Mouse (Mus musculus): ENCODE data around the gene Abl2.
"Not testable (repeated sequence)": the region's sequence is repeated elsewhere in the genome, so short reads cannot be mapped to it uniquely, and the experiment has no call there.

Gene Abl2

GRCm38 (mm10) chr1:156635148-156635547 is 76.6 kb downstream of the Abl2 start:
- DNase-seq (ENCODE audit: low spot score), result no peak

DNA sequence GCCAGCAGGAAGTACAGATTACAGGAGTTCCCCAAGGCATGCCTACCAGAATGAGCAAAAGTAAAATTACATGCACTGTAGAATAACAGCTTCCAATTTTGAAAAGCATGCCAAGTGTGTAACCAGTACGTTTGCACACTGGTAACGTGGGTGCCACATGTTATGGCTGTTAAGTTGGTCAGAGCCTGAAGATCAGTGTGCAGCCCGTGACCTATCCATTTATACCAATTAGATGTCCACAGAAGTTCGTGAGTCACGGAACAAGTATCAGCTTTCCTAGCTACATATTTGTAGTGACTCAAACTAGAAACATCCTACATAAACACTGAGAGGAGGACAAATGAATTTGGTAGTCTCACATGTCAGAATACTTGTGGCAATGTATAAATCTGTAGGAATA is 80.9 kb downstream of the Abl2 start:
- DNase-seq (ENCODE audit: low spot score), result no peak

DNA sequence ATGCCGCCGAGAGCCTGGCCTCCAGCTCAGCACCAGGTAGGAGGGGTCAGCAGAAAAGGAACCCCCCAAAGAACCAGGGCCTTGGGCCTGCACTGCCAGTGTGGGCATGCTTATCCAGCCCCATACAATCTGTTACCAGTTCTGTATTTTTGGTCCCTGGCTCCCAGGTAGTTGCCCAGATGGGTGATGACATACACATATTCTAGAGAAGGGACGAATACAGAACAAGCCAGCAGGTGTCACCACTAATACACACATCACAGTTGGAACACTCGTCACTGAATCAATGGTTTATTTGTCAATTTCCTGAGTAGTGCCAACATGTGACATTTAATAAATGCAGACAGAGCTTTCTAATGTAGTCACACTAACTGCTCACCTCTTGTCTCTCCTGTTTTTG is 82.0 kb downstream of the Abl2 start:
- no peak for DNase-seq (ENCODE audit: low spot score)

GRCm38 (mm10) chr1:156641808-156642207 is 83.2 kb downstream of the Abl2 start:
- DNase-seq (ENCODE audit: low spot score), result no peak

GRCm38 (mm10) chr1:156642813-156643212 is 84.2 kb downstream of the Abl2 start:
- DNase-seq (ENCODE audit: low spot score), result no peak

- no peak for DNase-seq (ENCODE audit: low spot score)
These were observed 85.5 kb downstream of the Abl2 start for GRCm38 (mm10) chr1:156644061-156644460.

GRCm38 (mm10) chr1:156644780-156645523 is 86.4 kb downstream of the Abl2 start:
- DNase-seq (ENCODE audit: low spot score), result no peak

- no peak for DNase-seq (ENCODE audit: low spot score)
These were observed 87.4 kb downstream of the Abl2 start for GRCm38 (mm10) chr1:156645971-156646370.

DNA sequence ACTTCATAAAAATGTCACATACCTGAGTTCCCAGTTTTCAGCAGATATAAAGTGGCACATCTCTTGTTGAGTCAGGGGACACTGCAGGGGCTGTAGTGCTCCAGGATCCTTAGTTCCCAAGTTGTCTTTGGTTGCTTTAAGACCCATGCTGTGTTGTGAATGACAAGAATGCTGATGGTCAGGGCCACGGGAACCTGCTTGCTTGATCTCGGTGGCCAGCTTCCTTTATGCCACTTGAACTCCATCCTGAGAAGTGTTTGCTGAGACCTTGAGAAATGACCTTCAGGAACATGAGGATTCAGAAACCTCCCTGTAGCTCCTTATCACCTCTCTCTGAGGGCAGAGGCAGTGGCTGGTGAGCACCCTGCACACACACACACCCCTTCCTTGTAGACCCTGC is 90.1 kb downstream of the Abl2 start:
- DNase-seq (ENCODE audit: low spot score), result no peak

GRCm38 (mm10) chr1:156650631-156651030 is 92.0 kb downstream of the Abl2 start:
- no peak for DNase-seq (ENCODE audit: low spot score)

- DNase-seq (ENCODE audit: low spot score), result no peak
These were observed 93.7 kb downstream of the Abl2 start for GRCm38 (mm10) chr1:156652189-156652822.

DNA sequence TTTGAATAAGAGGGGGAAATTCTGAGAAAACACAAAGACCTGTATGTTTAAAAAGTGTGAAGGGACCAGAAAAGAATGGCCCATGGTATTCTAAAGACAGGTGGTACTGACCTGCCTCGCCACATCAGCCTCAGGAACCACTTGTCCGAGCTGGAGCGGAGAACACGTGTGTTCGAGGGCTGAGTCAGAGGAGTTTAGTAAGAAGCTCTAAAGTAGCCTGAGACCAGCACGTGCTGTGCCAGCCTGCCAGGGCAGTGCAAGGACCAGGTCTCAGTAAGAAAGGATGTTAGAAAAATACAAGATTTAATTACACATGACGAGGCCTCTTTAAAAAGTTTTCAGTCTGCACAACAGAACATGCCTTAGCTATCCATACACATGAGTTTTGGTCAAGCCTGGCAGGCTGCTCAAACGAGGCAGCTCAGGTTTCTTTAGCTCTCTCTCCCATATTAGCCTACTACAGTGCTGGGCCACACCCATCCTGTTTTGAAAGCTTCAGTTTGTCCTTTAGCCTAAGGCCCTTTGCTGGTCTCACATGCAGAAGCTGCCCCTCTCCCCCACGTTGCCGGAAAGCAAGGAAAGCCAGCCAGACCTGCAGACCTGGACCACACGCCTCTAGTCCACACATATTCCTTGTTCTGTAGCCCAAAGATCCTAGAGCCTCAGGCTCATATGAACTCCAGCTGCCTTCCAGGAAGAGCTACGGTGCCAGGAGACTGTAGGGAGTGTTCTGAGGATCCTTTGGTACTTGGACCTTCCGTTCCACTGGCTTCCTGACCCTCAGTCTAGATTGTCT is 96.3 kb downstream of the Abl2 start:
- DNase-seq (ENCODE audit: low spot score), result peak; percentile 29

- DNase-seq (ENCODE audit: low spot score), result no peak
These were observed 98.9 kb downstream of the Abl2 start for GRCm38 (mm10) chr1:156657523-156657922.

GRCm38 (mm10) chr1:156658676-156659075 is 100.1 kb downstream of the Abl2 start:
- peak; percentile 68 for DNase-seq (ENCODE audit: low spot score)

- peak; percentile 56 for DNase-seq (ENCODE audit: low spot score)
These were observed 101.5 kb downstream of the Abl2 start for GRCm38 (mm10) chr1:156659906-156660659.

- DNase-seq (ENCODE audit: low spot score), result not testable (repeated sequence)
These were observed 102.2 kb downstream of the Abl2 start for GRCm38 (mm10) chr1:156660660-156661236.

DNA sequence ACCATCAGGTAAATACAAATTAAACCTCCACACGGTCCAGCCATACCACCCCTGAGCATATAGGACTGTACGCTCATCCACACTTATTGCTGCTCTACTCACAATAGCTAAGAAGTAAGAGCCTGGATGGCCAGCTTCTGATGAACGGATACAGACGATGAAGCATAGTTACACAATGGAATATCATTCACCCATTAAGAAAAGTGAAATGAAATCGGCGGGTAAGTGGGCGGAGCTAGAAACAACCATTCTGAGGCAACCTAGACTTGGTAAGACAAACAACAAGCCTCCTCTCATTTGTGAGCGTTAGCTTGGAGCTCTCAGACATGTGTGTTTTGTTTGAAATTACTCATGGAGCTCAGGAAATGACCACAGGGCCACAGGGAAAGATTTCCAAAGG is 107.2 kb downstream of the Abl2 start:
- DNase-seq (ENCODE audit: low spot score), result no peak

- DNase-seq (ENCODE audit: low spot score), result no peak
These were observed 108.7 kb downstream of the Abl2 start for GRCm38 (mm10) chr1:156667141-156667926.

DNA sequence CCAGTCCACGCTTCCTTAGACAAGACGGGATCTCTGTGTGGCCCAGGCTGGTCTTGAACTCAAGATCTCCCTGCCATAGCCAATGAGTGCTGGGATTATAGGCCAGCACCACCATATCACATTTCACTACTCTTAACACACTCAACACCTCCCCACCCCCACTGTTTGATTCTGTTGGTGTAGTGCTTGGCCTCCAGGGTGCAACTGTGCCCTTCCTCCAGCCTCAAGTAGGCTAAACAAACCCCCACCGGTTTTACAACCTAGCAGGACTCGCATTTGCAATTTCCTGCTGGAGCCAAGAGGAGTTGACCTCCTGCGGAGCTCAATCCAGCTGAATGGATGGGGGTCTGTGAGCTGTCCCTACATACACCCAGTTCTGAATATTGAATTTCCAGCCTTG is 110.0 kb downstream of the Abl2 start:
- DNase-seq (ENCODE audit: low spot score), result no peak

- DNase-seq (ENCODE audit: low spot score), result no peak
These were observed 110.8 kb downstream of the Abl2 start for GRCm38 (mm10) chr1:156669208-156669983.
